Mouse (Mus musculus): Measurements from ENCODE around the gene Zfp94.
A peak's percentile ranks its signal among the peaks of the same experiment; 100 is the strongest.

The Zfp94 gene

DNA sequence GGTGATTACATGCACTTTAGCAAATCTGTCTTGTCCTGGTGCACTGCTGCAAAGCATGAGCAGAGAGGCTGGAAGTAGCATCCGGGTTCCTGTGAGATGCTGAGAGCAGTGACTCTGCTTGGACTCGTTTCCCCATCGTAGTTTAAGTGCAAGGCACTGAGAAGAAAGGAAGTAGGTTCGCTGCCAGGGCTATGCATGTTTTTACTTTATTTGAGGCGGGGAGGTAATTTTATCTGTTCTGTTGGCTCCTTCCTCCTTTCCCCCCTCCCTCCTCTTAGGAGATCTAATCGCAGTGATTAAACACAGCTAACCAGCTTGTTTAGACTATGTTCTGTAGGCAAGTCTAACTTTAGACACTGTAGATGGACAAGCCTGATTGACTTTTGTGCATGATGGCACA, 2.5 kb upstream of the Zfp94 start:
- no peak for DNase-seq (ENCODE audit: low read depth, low spot score)

DNA sequence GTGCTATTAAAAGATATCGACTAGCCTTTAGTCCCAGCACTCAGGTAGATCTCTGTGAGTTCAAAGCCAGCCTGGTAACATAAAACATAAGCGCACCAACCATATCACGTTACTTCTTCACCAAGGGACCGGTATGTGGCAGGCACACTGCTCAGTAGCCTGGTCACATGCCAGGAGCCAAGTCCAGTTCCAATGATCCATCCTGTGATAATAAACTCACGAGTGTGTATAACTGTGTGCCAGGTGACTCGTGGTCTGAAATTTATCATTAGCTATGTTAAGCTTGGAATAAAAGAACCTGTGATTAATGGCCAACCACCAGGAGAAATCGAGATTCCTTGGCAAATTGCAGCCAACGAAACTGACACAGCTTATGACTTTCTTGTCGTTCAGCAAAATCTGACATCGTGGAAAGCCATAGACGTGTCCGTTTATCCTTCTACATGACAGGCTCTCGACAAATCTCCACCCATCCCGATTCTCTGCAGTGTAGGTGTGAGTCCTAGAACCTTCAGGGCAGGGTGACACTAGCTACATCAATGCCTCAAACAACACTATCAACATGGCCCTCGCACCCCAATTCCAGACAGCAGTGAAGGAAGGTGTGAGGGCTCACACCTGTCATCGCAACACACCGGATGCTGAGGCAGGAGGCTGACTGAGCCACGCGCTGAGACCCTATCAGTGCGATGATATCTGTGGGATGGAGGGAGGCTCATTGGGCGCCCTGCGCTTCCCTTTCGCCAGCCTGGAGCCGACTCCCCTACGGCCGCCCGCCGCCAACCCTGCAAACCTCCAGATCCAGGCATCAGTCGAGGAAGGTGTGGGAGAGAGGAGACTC, 520 bp downstream of the Zfp94 start:
- no peak for DNase-seq (ENCODE audit: low read depth, low spot score)

DNA sequence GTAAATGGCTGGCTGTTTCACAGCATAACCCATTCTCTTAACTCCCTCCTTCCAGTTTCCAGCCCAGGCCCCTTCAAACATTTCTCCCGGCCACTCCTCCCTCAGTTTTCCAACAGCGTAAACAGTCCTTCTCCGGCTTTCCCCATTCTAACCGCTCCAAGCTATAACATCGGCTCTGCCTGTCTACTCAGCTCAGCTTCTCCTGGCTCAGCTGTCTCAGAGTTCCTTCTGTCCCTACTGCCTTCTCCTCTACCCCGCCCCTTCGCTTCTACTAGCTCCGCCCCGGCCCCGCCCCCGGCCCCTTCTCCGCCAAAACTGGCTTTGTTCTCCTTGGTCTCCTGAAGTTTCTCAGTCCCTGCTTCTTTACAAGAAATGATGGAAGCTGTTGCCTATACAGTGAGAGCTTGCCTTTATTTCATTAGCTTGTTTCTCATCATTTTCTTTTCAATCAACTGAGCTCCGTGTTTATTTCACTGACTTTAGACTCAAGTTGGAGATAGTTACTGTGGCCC, 15.6 kb downstream of the Zfp94 start, which contains the start of gene Zfp61:
Gene Zfp61 (minus strand): TSS at position 462 of the 512 bp plus-strand sequence.
- DNase-seq (ENCODE audit: low read depth, low spot score), result no peak

DNA sequence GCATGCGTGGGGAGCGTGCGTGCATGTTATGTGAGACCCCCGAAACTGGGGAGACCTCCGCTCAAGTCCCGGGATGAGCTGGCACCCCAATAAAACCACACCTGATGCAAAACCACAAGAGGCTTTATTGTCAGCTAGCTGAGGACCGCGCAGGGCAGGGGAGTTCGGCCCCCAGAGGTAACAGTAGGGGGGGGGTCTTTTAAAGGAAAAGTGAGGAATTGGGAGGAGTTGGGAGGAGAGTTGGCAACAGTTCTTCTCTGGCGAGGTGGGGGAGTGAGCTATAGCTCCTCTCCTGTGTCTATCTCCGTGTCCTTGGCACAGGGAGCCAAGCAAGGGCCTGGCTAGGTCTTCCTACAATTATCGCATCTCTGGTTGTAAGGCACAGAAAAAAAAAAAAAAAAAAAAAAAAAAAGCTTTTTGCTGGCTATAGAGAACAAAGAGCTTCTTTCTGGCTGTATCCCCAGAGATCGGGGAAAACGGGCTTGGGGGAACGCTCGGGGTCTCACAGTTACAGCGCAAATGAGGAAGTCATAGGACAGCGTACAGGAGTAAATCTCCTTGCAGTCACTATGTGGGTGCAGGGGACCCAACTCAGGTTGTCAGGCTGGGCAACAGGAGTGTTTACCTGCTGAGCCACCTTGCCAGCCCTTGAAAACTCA, 16.5 kb downstream of the Zfp94 start:
- DNase-seq (ENCODE audit: low read depth, low spot score), result no peak

DNA sequence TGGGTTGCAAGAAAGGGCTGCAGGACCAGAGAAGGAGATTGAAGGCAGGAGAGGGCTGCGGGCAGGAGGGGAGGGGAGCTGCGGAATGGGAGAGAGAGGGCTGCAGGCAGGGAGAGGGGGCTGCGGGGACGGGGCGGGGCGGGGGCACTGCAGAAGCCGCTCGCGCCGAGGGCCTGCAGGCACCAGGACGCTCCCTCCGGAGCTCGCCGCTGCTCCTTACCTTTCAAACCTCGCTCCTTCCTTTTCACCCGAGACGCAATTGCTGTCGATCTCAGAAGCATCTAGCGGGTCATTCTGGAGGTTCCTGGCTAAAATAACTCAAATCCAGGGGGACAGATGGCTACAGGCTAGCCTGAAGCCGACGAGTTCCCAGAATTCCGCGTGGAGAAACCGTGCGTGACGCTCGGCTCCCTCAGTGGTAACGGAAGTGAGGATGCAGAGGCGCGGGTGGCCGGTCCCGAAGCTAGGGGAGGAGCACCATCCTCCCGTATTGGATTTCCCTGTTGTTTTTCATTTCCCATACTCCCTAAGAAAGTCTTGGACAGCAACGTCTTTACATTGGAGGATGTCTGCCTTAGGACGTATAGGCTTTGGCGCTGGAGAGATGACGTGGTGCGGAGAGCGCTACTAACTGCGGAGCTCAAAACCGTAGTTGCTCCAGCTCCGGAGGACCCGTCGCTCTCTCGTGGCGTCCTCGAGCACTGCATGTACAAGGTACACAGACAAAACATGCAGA, 17.3 kb downstream of the Zfp94 start:
- DNase-seq (ENCODE audit: low read depth, low spot score), result peak; percentile 73

DNA sequence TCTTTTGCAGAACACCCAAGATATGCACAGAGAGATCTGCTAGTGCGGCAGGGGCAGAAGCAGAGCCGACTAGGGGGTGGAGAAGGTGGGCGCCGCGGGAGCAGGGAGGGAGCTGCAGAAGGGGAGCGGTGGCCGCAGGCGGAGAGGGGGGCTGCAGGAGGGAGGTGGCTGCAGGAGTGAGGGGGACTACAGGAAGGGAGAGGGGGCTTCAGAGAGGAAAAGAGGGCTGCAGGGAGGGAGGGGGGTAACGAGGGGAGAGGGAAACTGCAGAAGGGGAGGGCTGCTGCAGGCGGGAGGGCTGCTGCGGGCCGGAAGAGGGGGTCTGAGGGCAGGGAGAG, 17.9 kb downstream of the Zfp94 start:
- DNase-seq (ENCODE audit: low read depth, low spot score), result no peak

DNA sequence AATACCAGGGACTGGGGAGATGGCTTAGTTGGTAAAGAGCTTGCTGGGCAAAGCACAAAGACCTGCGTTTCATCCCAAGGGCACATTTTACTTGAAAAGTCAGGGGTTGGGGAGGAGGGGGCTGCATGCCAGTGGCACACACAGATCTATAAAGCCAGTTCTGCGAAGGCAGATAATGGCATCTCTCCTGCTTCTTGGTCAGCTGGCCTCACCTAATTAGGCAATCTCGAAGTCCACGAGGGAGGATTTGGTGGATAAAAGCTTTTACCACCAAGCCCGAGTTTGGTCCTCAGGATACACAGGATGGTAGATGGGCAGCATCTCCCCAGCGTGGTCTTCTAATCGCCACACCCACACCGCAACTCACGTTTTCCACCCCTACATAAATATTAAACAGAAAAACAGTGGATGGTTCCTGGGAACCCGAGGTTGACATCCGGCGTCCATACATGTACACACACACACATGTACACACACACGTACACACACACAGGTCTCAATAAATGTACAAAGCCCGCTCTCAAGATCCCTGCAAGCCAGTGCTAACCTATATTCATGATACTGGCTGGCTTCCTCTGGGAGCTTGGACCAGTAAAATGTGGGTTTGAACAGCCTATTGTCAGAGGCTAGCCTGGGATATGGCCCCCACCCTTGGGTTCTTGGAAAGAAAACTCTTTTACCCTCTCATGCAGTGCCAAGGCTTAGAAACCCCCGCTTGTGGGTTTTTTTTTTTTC, 18.9 kb downstream of the Zfp94 start:
- DNase-seq (ENCODE audit: low read depth, low spot score), result no peak

DNA sequence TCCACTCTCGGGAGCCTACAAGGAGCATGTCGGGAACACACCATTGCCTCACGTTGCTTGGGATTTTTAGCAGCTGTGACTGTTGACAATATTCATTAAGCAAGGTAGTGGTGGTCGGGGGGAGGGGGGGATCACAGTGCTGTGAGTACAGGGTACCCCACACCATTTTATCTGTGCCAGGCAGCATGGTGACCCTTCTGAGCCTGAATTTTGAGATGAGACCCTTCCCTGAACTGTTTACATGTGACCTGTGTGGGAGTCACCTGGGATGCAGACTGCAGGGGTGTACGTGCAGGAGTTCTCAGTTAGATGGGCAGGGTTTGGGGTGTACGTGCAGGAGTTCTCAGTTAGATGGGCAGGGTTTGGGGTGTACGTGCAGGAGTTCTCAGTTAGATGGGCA, 20.1 kb downstream of the Zfp94 start:
- no peak for DNase-seq (ENCODE audit: low read depth, low spot score)

DNA sequence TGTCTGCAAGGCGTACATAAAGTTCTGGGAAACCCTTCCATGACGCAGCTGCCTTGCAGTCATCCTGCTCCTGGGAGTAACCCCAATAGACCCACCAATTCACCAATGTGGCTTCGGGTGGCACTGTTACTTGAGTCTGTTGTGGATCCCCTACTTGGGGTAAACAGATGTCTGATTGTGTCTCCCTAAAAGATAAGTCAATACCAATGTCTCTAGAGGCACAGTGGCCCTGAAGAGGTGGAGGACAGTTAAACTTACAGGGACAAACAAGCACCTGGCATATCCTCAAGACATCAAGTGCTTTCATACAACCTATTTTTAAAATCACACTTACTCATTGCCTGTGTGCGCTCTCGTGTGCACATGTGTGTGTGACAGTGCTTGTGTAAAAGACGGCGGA, 21.1 kb downstream of the Zfp94 start:
- DNase-seq (ENCODE audit: low read depth, low spot score), result no peak

DNA sequence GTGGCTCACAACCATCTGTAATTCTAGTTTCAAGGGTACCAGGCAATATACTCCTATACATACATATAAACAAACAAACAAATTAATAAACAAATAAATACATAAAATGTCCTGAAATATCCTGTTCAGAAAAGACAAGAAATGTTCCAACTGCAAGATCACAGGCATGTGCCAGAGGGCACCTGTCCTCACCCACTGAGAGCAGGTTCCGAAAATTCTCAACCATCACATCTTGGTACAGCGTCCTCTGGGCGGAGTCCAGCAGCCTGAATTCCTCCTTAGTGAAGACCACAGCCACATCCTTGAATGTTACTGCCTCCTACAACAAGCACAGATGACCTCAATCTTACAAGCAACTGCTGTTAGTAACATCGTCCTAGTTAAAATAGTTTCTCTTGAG, 21.7 kb downstream of the Zfp94 start:
- DNase-seq (ENCODE audit: low read depth, low spot score), result no peak

DNA sequence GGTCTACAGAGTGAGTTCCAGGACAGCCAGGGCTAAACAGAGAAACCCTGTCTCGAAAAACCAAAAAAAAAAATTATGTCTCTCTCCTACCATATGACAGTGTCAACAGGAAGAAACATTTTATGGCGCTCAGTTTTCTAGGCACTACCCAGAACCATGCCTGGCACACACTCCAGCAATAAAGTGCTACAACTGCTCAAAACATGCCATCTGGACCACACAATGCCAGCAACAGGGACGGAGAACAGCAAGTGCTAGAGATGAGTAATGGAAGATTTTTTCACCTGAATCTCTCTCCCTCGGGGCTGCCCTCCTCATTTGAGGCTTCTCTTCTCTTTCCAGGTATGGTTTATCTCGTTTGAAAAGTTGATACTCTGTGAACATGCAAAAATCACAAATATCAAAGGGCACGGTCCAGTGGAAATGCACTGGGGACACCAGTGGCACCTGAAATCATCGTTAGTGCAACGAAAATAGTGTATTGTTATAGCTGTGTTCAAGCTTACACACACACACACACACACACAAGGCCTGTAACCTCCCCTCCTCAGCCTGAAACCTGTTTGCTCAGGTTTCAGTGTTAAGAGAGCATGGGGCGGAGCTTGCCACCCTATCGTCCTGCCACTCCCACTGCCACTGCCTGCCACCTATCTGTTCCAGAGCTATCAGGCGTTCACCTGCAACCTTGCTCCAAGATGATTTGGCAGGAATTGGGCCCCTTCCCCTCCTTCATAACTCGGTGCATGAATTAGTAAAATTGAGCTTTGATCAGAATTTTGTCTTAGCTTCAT, 23.2 kb downstream of the Zfp94 start:
- no peak for DNase-seq (ENCODE audit: low read depth, low spot score)

DNA sequence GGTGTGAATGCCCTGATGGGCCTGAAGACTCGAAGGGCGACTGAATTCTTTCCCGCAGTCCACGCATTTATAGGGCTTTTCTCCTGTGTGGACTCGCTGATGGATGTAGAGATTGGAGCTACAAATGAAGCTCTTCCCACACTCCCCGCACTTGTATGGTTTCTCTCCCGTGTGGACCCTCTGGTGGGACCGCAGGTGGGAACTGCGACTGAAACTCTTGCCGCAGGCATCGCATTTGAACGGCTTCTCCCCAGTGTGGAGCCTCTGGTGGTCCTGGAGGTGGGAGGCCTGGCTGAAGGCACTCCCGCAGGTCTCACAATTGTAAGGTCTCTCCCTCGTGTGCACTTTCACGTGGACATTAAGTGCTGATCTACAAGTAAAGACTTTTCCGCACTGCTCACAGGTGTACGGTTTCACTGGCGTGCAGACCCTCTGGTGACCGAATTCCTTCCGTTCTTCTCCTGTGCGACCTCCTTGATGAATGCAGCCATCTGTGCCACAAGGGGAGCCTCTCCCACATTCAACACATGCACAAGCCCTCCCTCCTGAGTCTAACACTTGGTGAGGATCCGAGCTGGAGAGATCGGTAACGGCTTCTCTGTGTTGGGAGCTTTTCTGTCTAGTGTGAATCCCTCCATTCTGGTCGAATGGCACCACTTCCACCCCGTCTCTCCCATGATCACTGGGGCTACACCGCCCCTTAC, 24.9 kb downstream of the Zfp94 start:
- no peak for DNase-seq (ENCODE audit: low read depth, low spot score)

DNA sequence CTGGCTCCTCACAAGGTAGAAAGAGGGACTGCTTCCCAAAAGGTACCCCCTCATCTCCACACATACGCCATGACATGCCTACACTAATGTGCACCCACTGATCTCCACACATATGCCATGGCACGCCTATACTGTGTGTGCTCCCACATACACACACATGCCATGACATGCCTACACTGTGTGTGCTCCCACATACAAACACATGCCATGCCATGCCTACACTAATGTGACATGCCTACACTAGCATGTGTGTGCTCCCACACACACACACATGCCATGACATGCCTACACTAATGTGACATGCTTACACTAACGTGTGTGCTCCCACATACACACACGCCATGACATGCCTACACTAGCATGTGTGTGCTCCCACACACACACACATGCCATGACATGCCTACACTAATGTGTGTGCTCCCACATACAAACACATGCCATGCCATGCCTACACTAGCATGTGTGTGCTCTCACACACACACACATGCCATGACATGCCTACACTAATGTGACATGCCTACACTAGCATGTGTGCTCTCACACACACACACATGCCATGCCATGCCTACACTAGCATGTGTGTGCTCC, 26.3 kb downstream of the Zfp94 start:
- DNase-seq (ENCODE audit: low read depth, low spot score), result no peak

DNA sequence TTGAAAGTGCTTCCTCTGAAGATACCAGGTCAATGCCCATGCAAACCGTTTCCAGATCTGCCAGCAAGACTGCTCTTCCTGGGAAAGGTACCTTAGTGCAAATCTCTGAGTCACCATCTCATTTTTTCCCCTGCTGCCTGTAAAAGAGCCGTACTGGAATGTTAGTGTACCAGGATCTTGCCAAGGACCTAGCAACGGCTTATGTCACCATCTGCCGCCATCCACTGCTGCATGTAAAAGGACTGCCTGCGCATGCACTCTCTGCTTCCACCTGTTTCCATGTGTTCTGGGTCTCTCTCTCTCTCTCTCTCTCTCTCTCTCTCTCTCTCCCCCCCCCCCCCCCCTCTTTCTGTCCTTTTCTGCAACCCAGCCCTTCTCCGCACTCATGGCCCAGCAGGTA, 28.0 kb downstream of the Zfp94 start:
- DNase-seq (ENCODE audit: low read depth, low spot score), result no peak

DNA sequence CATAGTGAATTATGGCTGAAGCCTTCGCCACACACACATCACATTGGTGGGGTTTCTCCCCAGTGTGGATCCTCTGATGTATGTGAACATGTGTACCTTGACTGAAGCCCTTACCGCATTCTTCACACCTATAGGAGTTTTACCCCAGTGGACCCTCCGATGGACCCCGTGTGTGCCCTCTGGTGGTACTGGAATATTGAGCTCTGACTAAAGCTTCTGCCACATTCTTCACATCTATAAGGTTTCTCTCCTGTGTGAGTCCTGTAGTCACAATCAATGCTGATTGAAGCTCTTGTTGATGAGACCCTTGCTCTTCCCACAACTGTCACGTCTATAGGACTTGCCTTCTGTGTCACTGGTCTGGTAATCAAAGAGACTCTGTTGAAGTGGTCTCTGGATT, 28.8 kb downstream of the Zfp94 start:
- no peak for DNase-seq (ENCODE audit: low read depth, low spot score)

DNA sequence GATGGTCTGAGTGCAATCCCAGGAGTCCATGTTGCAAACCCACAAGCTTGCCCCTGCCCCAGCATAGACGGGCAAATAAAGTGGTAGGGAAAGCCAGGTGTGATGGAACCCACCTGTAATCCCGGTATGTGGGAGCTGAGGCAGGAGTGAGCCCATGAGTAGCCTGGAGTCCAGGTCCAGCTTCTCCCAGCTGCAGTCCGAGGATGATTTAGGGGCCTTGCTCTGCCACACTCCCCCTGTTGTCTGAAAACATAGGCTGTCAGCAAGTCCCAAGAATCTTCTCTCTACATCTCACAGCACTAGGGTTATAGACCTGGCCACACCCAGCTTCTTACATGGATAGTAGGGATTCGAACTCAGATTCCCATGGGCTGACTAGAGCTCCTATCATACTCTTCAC, 29.6 kb downstream of the Zfp94 start:
- no peak for DNase-seq (ENCODE audit: low read depth, low spot score)

DNA sequence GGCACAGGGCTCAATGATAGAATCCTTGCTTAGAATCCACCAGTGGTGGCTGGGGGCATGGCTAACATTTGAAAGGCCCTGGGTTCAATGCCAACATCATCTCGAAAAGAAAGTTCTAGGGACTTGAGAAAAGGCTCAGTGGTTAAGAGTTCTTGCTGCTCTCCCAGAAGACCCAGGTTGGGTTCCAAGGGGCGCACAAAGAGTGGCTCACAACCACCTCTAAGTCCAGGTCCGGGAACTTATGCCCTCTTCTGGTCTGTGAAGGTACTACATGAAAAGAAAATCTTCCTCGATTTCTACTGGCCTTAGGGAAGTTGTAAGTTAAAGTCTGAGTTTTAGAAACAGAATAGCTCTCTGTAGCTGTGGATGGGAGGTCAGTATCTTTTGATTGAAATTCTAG, 30.4 kb downstream of the Zfp94 start:
- DNase-seq (ENCODE audit: low read depth, low spot score), result no peak

DNA sequence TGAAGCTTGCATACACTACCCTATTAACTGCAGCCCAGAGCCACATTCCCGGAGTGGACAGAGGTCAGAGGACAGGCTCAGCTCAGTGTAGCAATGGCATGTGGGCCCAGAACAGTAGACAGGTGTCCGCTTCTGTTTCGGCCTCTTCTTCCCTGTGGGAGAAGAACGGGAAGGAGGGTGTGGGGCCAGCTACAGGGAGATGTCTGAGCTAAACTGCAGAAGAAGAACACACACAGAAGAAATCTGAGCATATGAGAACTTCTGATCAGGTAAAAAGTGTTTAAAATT, 35.7 kb downstream of the Zfp94 start:
- DNase-seq (ENCODE audit: low read depth, low spot score), result no peak

DNA sequence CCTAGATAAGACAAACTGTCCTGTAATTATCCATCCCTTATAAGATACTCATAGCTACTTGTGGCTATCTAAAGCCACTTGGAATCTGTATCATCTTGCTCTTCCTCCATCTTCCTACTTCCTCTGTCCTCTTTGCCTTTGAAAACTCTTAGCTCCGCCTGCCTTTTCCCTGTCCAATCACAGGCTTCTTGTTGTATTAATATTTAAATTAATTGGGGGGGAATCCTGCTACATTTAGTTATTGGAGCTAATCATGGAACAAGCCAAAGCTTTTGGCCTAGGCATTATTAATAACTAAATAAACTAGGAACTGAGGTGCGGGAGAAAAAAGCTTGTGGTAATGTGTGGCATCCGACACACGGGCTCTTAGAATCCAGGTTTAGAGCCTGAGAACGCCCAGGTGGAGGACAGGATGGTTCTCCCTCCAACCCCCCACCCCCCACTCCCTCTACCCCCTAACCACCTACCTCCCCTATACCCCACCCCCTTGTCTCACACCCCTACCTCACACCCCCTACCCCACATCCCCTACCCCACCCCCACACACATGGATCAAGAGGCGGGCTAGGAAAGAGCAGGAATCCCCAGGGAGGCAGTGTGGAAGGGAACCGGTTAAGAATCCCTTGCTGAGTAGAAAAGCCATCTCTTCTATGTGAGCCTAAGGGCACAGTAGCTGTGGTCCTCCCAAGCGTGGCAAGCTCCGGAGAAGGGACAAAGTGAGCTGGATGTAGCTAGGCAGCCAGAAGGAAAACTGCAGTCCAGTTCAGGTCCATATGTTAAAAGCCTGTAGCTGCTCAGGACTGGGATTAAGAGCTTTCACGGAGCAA, 36.2 kb downstream of the Zfp94 start:
- DNase-seq (ENCODE audit: low read depth, low spot score), result no peak

All from retina, adult 2 months (tissue).